Mouse (Mus musculus) CD4-positive naive resting alpha-beta T cell, adult 76 days (primary cell): ENCODE data around the gene Lcp2. TPM values are rescaled to one million over a fixed set of nuclear protein-coding genes. Genes with fewer than 3 reads are reported as not detected.

ENCODE experiments used
- total RNA-seq: library from RNA; stranded (reverse); gene quantifications from one replicate; pipeline ENCODE4 v1.2.4, GENCODE M21; 2023

Gene Lcp2
- 208 TPM for total RNA-seq

DNA sequence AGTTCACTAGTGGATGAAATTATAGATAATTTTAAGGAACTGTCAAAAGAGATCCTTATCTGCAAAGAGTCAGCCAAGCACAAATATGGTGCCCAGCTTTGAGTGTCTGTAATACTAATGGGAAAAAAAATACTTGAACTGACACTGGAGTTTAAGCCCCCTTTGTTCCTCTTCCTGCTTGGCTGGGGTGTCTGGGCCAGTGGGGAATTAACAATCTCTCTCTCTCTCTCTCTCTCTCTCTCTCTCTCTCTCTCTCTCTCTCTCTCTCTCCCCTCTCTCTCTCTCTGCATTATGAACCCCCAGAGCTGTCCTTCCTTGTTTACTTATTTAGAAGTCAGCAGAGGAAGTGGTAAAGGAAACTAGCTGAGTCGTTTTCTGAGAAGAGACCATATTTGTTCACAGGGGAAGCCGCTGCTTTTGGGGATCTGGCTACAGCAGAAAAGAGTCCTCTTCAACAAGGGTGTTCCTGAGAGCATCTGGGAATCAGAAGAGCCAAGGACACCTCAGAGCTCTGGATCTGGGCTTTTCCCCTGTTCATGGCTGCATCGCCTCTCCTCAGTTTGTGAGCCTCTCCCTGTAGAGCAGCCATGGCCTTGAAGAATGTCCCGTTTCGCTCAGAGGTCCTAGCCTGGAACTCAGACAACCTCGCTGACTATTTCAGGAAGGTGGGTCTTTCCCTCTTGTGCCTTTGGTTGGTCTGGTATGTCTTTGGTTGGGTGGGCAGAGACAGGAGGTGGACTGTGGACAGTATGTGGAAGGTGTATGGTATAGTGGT is at the start of gene Lcp2:
TSS of gene Lcp2 (plus strand) at position 154 of the 775 bp plus-strand sequence.

DNA sequence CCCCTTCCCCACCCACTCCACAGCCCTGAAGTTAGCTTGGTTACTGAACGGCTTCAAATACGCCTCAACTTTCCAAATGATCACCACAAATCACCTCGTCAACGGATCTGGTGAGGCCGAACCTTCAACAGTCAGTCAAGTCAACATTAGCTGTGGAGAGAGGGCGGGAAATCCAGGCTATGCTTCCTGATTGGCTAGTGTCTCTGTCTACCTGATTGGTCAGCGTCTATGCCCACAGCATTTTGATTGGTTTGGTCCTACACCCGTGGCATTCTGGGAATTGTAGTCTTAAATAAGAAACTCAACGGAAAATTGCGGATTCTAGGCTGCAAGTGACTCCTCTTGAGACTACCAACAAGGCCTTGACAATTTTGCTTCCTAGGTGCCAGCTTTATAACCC is 51.7 kb downstream of the Lcp2 start, which contains the start of gene 4930469K13Rik:
TSS of gene 4930469K13Rik (minus strand) at position 133 of the 400 bp plus-strand sequence.

Other genes starting within 250 kb of the Lcp2 start
- not detected for gene Kcnmb1, start 83.9 kb upstream of the Lcp2 start, total RNA-seq
- gene Kcnip1, start 53.8 kb upstream of the Lcp2 start, total RNA-seq = not detected
- gene 4930469K13Rik, start 51.6 kb downstream of the Lcp2 start, total RNA-seq = 0.88 TPM
- not detected for gene Foxi1, start 161.2 kb downstream of the Lcp2 start, total RNA-seq